10 mouse cellular contexts compared by ENCODE assay signal in genomic region chr4:136696381-136696925, GRCm38 (mm10).
DNase-seq lines count a peak whose midpoint lies in the region; ATAC-seq and TF ChIP-seq lines count a peak whose summit lies in the region.
"Had no signal": no experiment of that assay in that cellular context is flagged by ENCODE, and none has a peak within 500 bp of the region (broad histone marks: within the 10 kb centered on the region; RNA-seq: fewer than 3 reads in every experiment).

No protein-coding gene starts in this region.

- H3K27ac ChIP-seq in hindbrain, embryonic 11.5 days (ENCODE audit: low read depth, low read length), result no peak overlapping the region
- no peak overlapping the region for H3K27ac ChIP-seq in hindbrain, embryonic 16.5 days (ENCODE audit: low read depth, low read length)
- no peak overlapping the region for H3K27ac ChIP-seq in testis, adult 2 months (ENCODE audit: control insufficient read depth, insufficient read depth, low read depth, low read length)
- H3K27ac ChIP-seq: embryonic facial prominence, embryonic 13.5 days had no signal

- peak; percentile 81 for DNase-seq in hindbrain, embryonic 11.5 days (ENCODE audit: low spot score)
- peak; percentile 84 for DNase-seq in ZHBTc4 (ENCODE audit: low read depth, low spot score)
- peak; percentile 75 to 76 for DNase-seq in cerebellum, postnatal 36 days
- DNase-seq in layer of hippocampus, adult 9-10 months (ENCODE audit: low spot score), result peak; percentile 24

- 22% methylated on average over 5 of the region's 5 CpGs for WGBS in hindbrain, embryonic 11.5 days
- 22% methylated on average over 5 of the region's 5 CpGs for WGBS in hindbrain, embryonic 16.5 days

- H3K27me3 ChIP-seq in hindbrain, embryonic 11.5 days (ENCODE audit: control insufficient read depth, insufficient read depth, low read length), result no peaks in the 10 kb centered on the region
- no peaks in the 10 kb centered on the region for H3K27me3 ChIP-seq in hindbrain, embryonic 16.5 days (replicated peaks; ENCODE audit: control insufficient read depth, insufficient read depth, low read length)
- H3K27me3 ChIP-seq in testis, adult 2 months (ENCODE audit: control insufficient read depth, insufficient read depth, low read length), result no peaks in the 10 kb centered on the region
- H3K27me3 ChIP-seq: embryonic facial prominence, embryonic 13.5 days had no signal

- no peaks in the 10 kb centered on the region; the same call in 1 of the 2 replicates for H3K9me3 ChIP-seq in hindbrain, embryonic 11.5 days (ENCODE audit: control insufficient read depth, low read length)
- H3K9me3 ChIP-seq in hindbrain, embryonic 16.5 days (ENCODE audit: control insufficient read depth, low read length), result no peaks in the 10 kb centered on the region

- H3K9ac ChIP-seq in hindbrain, embryonic 11.5 days (ENCODE audit: low read depth, low read length), result no peak overlapping the region
- H3K9ac ChIP-seq in hindbrain, embryonic 16.5 days (ENCODE audit: low read depth, low read length), result no peak overlapping the region
- H3K9ac ChIP-seq: embryonic facial prominence, embryonic 13.5 days had no signal

- TF ChIP-seq CTCF in testis, adult 2 months (IDR thresholded peaks at IDR 0.05; ENCODE audit: control insufficient read depth, insufficient read depth, insufficient replicate concordance, low read depth, low read length), result peak; percentile 97; the same call in 1 of the 2 replicates

- no peak for TF ChIP-seq POLR2A in testis, adult 2 months (IDR thresholded peaks at IDR 0.05; ENCODE audit: control insufficient read depth, low read depth, low read length)

- peak; percentile 7; the same call in 1 of the 2 replicates for ATAC-seq in hindbrain, embryonic 11.5 days (ENCODE audit: low FRiP score)
- ATAC-seq in hindbrain, embryonic 16.5 days, result no peak
- peak; percentile 79 for ATAC-seq in granulocyte monocyte progenitor cell, adult 5-6 weeks (replicated peaks; ENCODE audit: poor library complexity, severe bottlenecking)
- peak; percentile 64 for ATAC-seq in megakaryocyte, adult 5-6 weeks (ENCODE audit: poor library complexity, severe bottlenecking)

- peaks cover 5% of the 10 kb centered on the region; the same call in 1 of the 2 replicates for H3K4me1 ChIP-seq in hindbrain, embryonic 11.5 days (replicated peaks; ENCODE audit: control insufficient read depth, insufficient read depth, low read length)
- peaks cover 11% of the 10 kb centered on the region; the same call in 1 of the 2 replicates for H3K4me1 ChIP-seq in hindbrain, embryonic 16.5 days (ENCODE audit: control insufficient read depth, insufficient read depth, low read depth, low read length)
- H3K4me1 ChIP-seq in testis, adult 2 months (ENCODE audit: control insufficient read depth, insufficient read depth, low read length), result no peaks in the 10 kb centered on the region

- peaks cover 16% of the 10 kb centered on the region for H3K36me3 ChIP-seq in hindbrain, embryonic 11.5 days (ENCODE audit: control insufficient read depth, insufficient read depth, low read length)
- peaks cover 26% of the 10 kb centered on the region for H3K36me3 ChIP-seq in hindbrain, embryonic 16.5 days (ENCODE audit: control insufficient read depth, insufficient read depth, low read length)
- H3K36me3 ChIP-seq in testis, adult 2 months (ENCODE audit: control insufficient read depth, insufficient read depth, low read length), result no peaks in the 10 kb centered on the region

- no peak overlapping the region for H3K4me3 ChIP-seq in hindbrain, embryonic 11.5 days (ENCODE audit: low read depth, low read length)
- no peak overlapping the region for H3K4me3 ChIP-seq in hindbrain, embryonic 16.5 days (ENCODE audit: low read length)
- H3K4me3 ChIP-seq in testis, adult 2 months (ENCODE audit: control insufficient read depth, low read depth, low read length), result no peak overlapping the region
- H3K4me3 ChIP-seq: embryonic facial prominence, embryonic 13.5 days; megakaryocyte, embryonic 14.5 days had no signal

- no peak overlapping the region for H3K4me2 ChIP-seq in hindbrain, embryonic 11.5 days (replicated peaks; ENCODE audit: low read depth, low read length)
- no peak overlapping the region for H3K4me2 ChIP-seq in hindbrain, embryonic 16.5 days (ENCODE audit: low read length)
- H3K4me2 ChIP-seq: embryonic facial prominence, embryonic 13.5 days had no signal

Comparison
In these comparisons a context has a peak if more than half of its experiments do, and no peak if none do; other contexts are left out.
1. DNase-seq: peak in every context shown above with its lines; median percentile 84 in ZHBTc4; 81 in hindbrain, embryonic 11.5 days; 76 in cerebellum, postnatal 36 days; 24 in layer of hippocampus, adult 9-10 months.